Comparison of ENCODE assay signal across 18 mouse cellular contexts in genomic region chr6:22363590-22363989, GRCm38 (mm10). TPM values are rescaled to one million over a fixed set of nuclear protein-coding genes. Genes with fewer than 3 reads are reported as not detected.
DNase-seq lines count a peak whose midpoint lies in the region; ATAC-seq and TF ChIP-seq lines count a peak whose summit lies in the region.
"Had no signal": no experiment of that assay in that cellular context is flagged by ENCODE, and none has a peak within 500 bp of the region (broad histone marks: within the 10 kb centered on the region; RNA-seq: fewer than 3 reads in every experiment).

No protein-coding gene starts in this region.

- H3K9me3 ChIP-seq in lung, postnatal 0 days (ENCODE audit: low read length): no peaks in the 10 kb centered on the region
- no peaks in the 10 kb centered on the region for H3K9me3 ChIP-seq in forebrain, embryonic 16.5 days (ENCODE audit: control insufficient read depth, low read length)
- H3K9me3 ChIP-seq: embryonic facial prominence, embryonic 10.5 days; heart, embryonic 12.5 days; hindbrain, embryonic 12.5 days; megakaryocyte, embryonic 14.5 days; neural tube, embryonic 15.5 days had no signal

- no peaks in the 10 kb centered on the region for H3K4me1 ChIP-seq in lung, adult 2 months (ENCODE audit: control insufficient read depth, insufficient read depth, low read length)
- H3K4me1 ChIP-seq in bone marrow, adult 2 months (ENCODE audit: control insufficient read depth, insufficient read depth, low read length): peaks cover 3% of the 10 kb centered on the region; the same call in 1 of the 2 replicates
- H3K4me1 ChIP-seq in lung, postnatal 0 days (ENCODE audit: insufficient read depth, low read depth, low read length): no peaks in the 10 kb centered on the region
- no peaks in the 10 kb centered on the region for H3K4me1 ChIP-seq in forebrain, embryonic 16.5 days (replicated peaks; ENCODE audit: control insufficient read depth, insufficient read depth, low read length)
- H3K4me1 ChIP-seq: heart, embryonic 12.5 days; hindbrain, embryonic 12.5 days; neural tube, embryonic 15.5 days had no signal

- no peak for TF ChIP-seq POLR2A in lung, adult 2 months (IDR thresholded peaks at IDR 0.05; ENCODE audit: borderline replicate concordance, extremely low read depth, low read depth, low read length)
- TF ChIP-seq POLR2A in bone marrow, adult 2 months (IDR thresholded peaks at IDR 0.05; ENCODE audit: borderline replicate concordance, control insufficient read depth, low read depth, low read length): no peak

- no peak overlapping the region for H3K4me2 ChIP-seq in lung, postnatal 0 days (replicated peaks; ENCODE audit: low read depth, low read length)
- H3K4me2 ChIP-seq in forebrain, embryonic 16.5 days (ENCODE audit: low read length): no peak overlapping the region
- H3K4me2 ChIP-seq: heart, embryonic 12.5 days; hindbrain, embryonic 12.5 days; neural tube, embryonic 15.5 days had no signal

- no peak overlapping the region for H3K27ac ChIP-seq in bone marrow, adult 2 months (ENCODE audit: control insufficient read depth, insufficient read depth, low read depth, low read length, poor library complexity)
- no peak overlapping the region for H3K27ac ChIP-seq in lung, postnatal 0 days (ENCODE audit: low read length)
- no peak overlapping the region for H3K27ac ChIP-seq in forebrain, embryonic 16.5 days (ENCODE audit: low read length)
- H3K27ac ChIP-seq: embryonic facial prominence, embryonic 10.5 days; hindbrain, embryonic 12.5 days; layer of hippocampus, adult 2 months; neural tube, embryonic 15.5 days had no signal

- TF ChIP-seq EP300 in lung, postnatal 0 days (IDR thresholded peaks at IDR 0.05): no peak

- 71% methylated on average over 3 of the region's 3 CpGs for WGBS in lung, adult 2 months
- WGBS in bone marrow, adult 2 months: 58% methylated on average over 3 of the region's 3 CpGs
- WGBS in lung, postnatal 0 days: 65% methylated on average over 3 of the region's 3 CpGs
- WGBS in forebrain, embryonic 16.5 days: 81% methylated on average over 3 of the region's 3 CpGs

- 0 out of 2 replicates have a peak, but pooled peaks have one; percentile 6 for TF ChIP-seq CTCF in lung, adult 2 months (IDR thresholded peaks at IDR 0.05; ENCODE audit: insufficient read depth, low read length)
- TF ChIP-seq CTCF in bone marrow, adult 2 months (IDR thresholded peaks at IDR 0.05; ENCODE audit: control insufficient read depth, insufficient read depth, low read length): peak; percentile 8; the same call in 1 of the 2 replicates
- peak; percentile 24; the same call in 1 of the 2 replicates for TF ChIP-seq CTCF in lung, postnatal 0 days (IDR thresholded peaks at IDR 0.05)

- no peak; the same call in 1 of the 2 replicates for ATAC-seq in lung, postnatal 0 days
- ATAC-seq in forebrain, embryonic 16.5 days: no peak

- H3K4me3 ChIP-seq in lung, adult 2 months (replicated peaks; ENCODE audit: extremely low read depth, low read depth, low read length): no peak overlapping the region
- H3K4me3 ChIP-seq in bone marrow, adult 2 months (replicated peaks; ENCODE audit: control insufficient read depth, low read depth, low read length): no peak overlapping the region
- no peak overlapping the region for H3K4me3 ChIP-seq in lung, postnatal 0 days (ENCODE audit: low read depth, low read length)
- no peak overlapping the region for H3K4me3 ChIP-seq in forebrain, embryonic 16.5 days (replicated peaks; ENCODE audit: low read length)
- H3K4me3 ChIP-seq: embryonic facial prominence, embryonic 10.5 days; heart, embryonic 12.5 days; hindbrain, embryonic 12.5 days; layer of hippocampus, adult 2 months; megakaryocyte, embryonic 14.5 days; neural tube, embryonic 15.5 days had no signal

- no peaks in the 10 kb centered on the region for H3K27me3 ChIP-seq in lung, postnatal 0 days (replicated peaks; ENCODE audit: insufficient read depth, low read length)
- no peaks in the 10 kb centered on the region for H3K27me3 ChIP-seq in forebrain, embryonic 16.5 days (replicated peaks; ENCODE audit: control insufficient read depth, insufficient read depth, low read length)
- H3K27me3 ChIP-seq: heart, embryonic 12.5 days; hindbrain, embryonic 12.5 days; megakaryocyte, embryonic 14.5 days; neural tube, embryonic 15.5 days had no signal

- no peak for DNase-seq in lung, adult 2 months
- no peak for DNase-seq in lung, postnatal 10 days
- DNase-seq in lung, postnatal 0 days (ENCODE audit: low spot score): no peak
- no peak for DNase-seq in cerebellum, postnatal 4 days (ENCODE audit: low spot score in 2 of 2)
- no peak for DNase-seq in cerebellum, adult 11 months
- DNase-seq: adrenal gland, postnatal 36 days; cerebellum, adult 8-10 months; gastrocnemius, postnatal 14 days; kidney, adult 9 months; liver had no signal

- H3K36me3 ChIP-seq in lung, postnatal 0 days (ENCODE audit: insufficient read depth, low read length): no peaks in the 10 kb centered on the region
- no peaks in the 10 kb centered on the region for H3K36me3 ChIP-seq in forebrain, embryonic 16.5 days (ENCODE audit: control insufficient read depth, insufficient read depth)
- H3K36me3 ChIP-seq: embryonic facial prominence, embryonic 10.5 days; heart, embryonic 12.5 days; hindbrain, embryonic 12.5 days; neural tube, embryonic 15.5 days had no signal

- H3K9ac ChIP-seq in lung, postnatal 0 days (replicated peaks; ENCODE audit: low read depth): no peak overlapping the region
- H3K9ac ChIP-seq in forebrain, embryonic 16.5 days (replicated peaks; ENCODE audit: low read depth, low read length): no peak overlapping the region
- H3K9ac ChIP-seq: heart, embryonic 12.5 days; hindbrain, embryonic 12.5 days; neural tube, embryonic 15.5 days had no signal

RNA-seq across cellular contexts. Expression of gene Fam3c, which starts 7.5 kb away (rescaled TPM):
- 5.1 and 9.1 TPM in 2 replicates for polyA plus RNA-seq in lung, adult 2 months (2012; rRNA removed)
- polyA plus RNA-seq in bone marrow, adult 2 months (2011; ENCODE audit: insufficient read depth, insufficient read length, low replicate concordance, missing spikeins): 10.5 and 19.7 TPM in 2 replicates
- polyA plus RNA-seq in lung, postnatal 0 days (2015; fragmentation: Nextera tagmentation; extraction: Ambion mirVana): 66.9 and 74.8 TPM in 2 replicates
- polyA plus RNA-seq in forebrain, embryonic 16.5 days (2015; fragmentation: Nextera tagmentation; extraction: Ambion mirVana): 69.0 and 71.9 TPM in 2 replicates
